Mouse (Mus musculus) monocyte, adult 59 days (primary cell): Measurements from ENCODE around the gene Ppa1. TPM values are rescaled to one million over a fixed set of nuclear protein-coding genes. Genes with fewer than 3 reads are reported as not detected.

ENCODE experiments used
- total RNA-seq, 2 experiments: library from RNA; stranded (reverse); gene quantifications; one replicate each; pipeline ENCODE4 v1.2.4; 2023

Ppa1 gene
- total RNA-seq: 1 to 10 TPM; 5.3 to 6.4 TPM

DNA sequence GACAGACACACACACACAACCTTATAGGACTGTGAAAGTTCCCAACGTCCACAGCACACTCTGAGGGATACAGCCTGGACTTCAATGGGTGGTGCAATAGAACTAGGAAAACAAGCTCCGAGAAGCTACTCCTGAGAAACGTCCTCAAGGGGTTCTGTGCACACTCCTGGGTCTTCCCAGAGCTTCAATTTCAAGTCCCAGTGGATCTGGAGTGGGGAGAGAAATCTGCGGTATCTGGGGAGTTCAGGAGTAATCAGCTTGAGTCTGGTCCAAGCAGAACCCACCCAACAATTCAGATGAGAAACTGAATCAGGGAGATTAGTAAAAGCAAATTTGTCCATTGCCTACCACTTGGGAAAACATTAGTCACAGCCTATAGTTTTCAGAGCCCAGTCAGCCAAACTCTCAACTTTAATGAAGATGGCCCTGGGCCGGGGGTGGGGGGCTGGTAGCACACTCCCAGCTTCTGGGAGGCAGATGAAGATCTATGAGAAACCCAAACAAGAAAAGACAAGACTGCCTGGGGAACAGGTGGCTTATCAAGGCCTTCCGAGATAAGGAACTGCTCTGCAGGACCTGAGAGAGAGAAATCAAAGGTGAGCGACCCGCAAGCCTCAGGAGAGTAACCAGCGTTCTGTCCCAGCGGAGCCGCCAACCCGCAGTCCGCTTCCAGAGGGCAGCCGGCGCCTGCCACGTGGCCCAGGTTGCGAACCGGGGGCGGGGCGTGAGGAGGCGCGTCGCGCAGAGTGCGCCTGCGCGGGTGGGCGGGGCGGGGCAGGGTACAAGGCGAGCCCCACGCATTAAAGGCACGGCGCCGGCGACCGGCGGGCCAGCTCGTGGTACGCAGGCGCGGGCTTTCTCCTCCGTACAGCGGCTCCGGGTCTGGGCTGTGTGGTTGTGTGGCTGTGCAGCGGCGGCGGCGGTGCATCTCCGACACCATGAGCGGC lies at the start of gene Ppa1:
Gene Ppa1, plus strand, starts transcription at position 763 of the 947 bp plus-strand sequence.

GRCm38 (mm10) chr10:61680015-61680913 lies 31.9 kb downstream of the Ppa1 start, which contains the start of gene Sar1a:
Sar1a (plus strand) TSS chr10:61680299.

GRCm38 (mm10) chr10:61694870-61695670 lies 46.7 kb downstream of the Ppa1 start, which contains the start of gene Tysnd1:
Tysnd1 (plus strand) TSS chr10:61695514.

GRCm38 (mm10) chr10:61714771-61715461 lies 66.6 kb downstream of the Ppa1 start, which contains the start of gene Aifm2:
Aifm2 (plus strand) TSS chr10:61715263.

Other genes with a start within 250 kb of the Ppa1 start
- gene Nodal, start 230.6 kb upstream of the Ppa1 start, total RNA-seq: not detected
- 100 to 1,000 TPM; 129 to 132 TPM for gene Eif4ebp2, start 195.9 kb upstream of the Ppa1 start, total RNA-seq
- 1 to 10 TPM; 9.2 to 9.7 TPM for gene Lrrc20, start 172.8 kb upstream of the Ppa1 start, total RNA-seq
- not detected for gene Npffr1, start 53.1 kb upstream of the Ppa1 start, total RNA-seq
- gene Sar1a, start 31.7 kb downstream of the Ppa1 start, total RNA-seq: 100 to 1,000 TPM; 166 to 201 TPM
- 10 to 100 TPM; 18.0 to 20.8 TPM for gene Tysnd1, start 47.0 kb downstream of the Ppa1 start, total RNA-seq
- 10 to 100 TPM; 11.8 to 14.7 TPM for gene Aifm2, start 66.7 kb downstream of the Ppa1 start, total RNA-seq
- under 1 TPM; 0.73 to 0.85 TPM for gene H2afy2, start 135.6 kb downstream of the Ppa1 start, total RNA-seq